Mouse (Mus musculus): ENCODE measurements at regions not wholly inside any gene's neighbourhood (a gene's known extent, or its start where the extent isn't known, plus 50 kb on each side); places are given as distances from the start of the nearest gene placed in this dataset.

GRCm38 (mm10) chr5:64722211-64722610 lies 81.0 kb upstream of the Klf3 start:
- Histone ChIP-seq H3K4me1 (replicated peaks; ENCODE audit: control insufficient read depth, insufficient read depth, low read length) (no peaks in the 10 kb centered on the region), H3K27ac (ENCODE audit: low read depth, low read length) (no peak overlapping the region), H3K4me3 (ENCODE audit: low read depth, low read length) (no peak overlapping the region), H3K9me3 (ENCODE audit: control insufficient read depth) (no peaks in the 10 kb centered on the region; the same call in 1 of the 2 replicates), H3K9ac (ENCODE audit: low read depth, low read length) (no peak overlapping the region), H3K27me3 (replicated peaks; ENCODE audit: control insufficient read depth, insufficient read depth, low read length) (no peaks in the 10 kb centered on the region), H3K4me2 (replicated peaks; ENCODE audit: low read depth) (no peak overlapping the region), H3K36me3 (ENCODE audit: control insufficient read depth, insufficient read depth) (no peaks in the 10 kb centered on the region)
- TF ChIP-seq CTCF (IDR thresholded peaks at IDR 0.05; ENCODE audit: low read depth): no peak
- no peak for ATAC-seq

- no peaks in the 10 kb centered on the region; the same call in 1 of the 2 replicates for H3K9me3 ChIP-seq (ENCODE audit: control insufficient read depth)
- H3K27me3 ChIP-seq (replicated peaks; ENCODE audit: control insufficient read depth, insufficient read depth, low read length): no peaks in the 10 kb centered on the region
- no peaks in the 10 kb centered on the region for H3K36me3 ChIP-seq (ENCODE audit: control insufficient read depth, insufficient read depth)
- H3K4me2 ChIP-seq (replicated peaks; ENCODE audit: low read depth): no peak overlapping the region
- 53% methylated on average over 2 of the region's 2 CpGs for WGBS
- TF ChIP-seq CTCF (IDR thresholded peaks at IDR 0.05; ENCODE audit: low read depth): no peak
- no peak overlapping the region for H3K9ac ChIP-seq (ENCODE audit: low read depth, low read length)
- no peak overlapping the region for H3K4me3 ChIP-seq (ENCODE audit: low read depth, low read length)
- 0 out of 2 replicates have a peak, but pooled peaks have one; percentile 36 for ATAC-seq
- H3K4me1 ChIP-seq (replicated peaks; ENCODE audit: control insufficient read depth, insufficient read depth, low read length): no peaks in the 10 kb centered on the region
- no peak overlapping the region for H3K27ac ChIP-seq (ENCODE audit: low read depth, low read length)
Observed at GRCm38 (mm10) chr5:64727847-64728246, 75.3 kb upstream of the Klf3 start.

- Histone ChIP-seq H3K4me2 (replicated peaks; ENCODE audit: low read depth) (no peak overlapping the region), H3K4me1 (replicated peaks; ENCODE audit: control insufficient read depth, insufficient read depth, low read length) (no peaks in the 10 kb centered on the region), H3K27me3 (replicated peaks; ENCODE audit: control insufficient read depth, insufficient read depth, low read length) (no peaks in the 10 kb centered on the region), H3K36me3 (ENCODE audit: control insufficient read depth, insufficient read depth) (no peaks in the 10 kb centered on the region), H3K27ac (ENCODE audit: low read depth, low read length) (no peak overlapping the region), H3K9me3 (ENCODE audit: control insufficient read depth) (no peaks in the 10 kb centered on the region), H3K9ac (ENCODE audit: low read depth, low read length) (no peak overlapping the region), H3K4me3 (ENCODE audit: low read depth, low read length) (no peak overlapping the region)
- WGBS: 89% methylated on average over 3 of the region's 3 CpGs
- ATAC-seq: no peak
- no peak for TF ChIP-seq CTCF (IDR thresholded peaks at IDR 0.05; ENCODE audit: low read depth)
Observed at GRCm38 (mm10) chr5:64732356-64732755, 70.8 kb upstream of the Klf3 start.

GRCm38 (mm10) chr5:64736985-64737384 lies 66.2 kb upstream of the Klf3 start:
- Histone ChIP-seq H3K36me3 (ENCODE audit: control insufficient read depth, insufficient read depth) (no peaks in the 10 kb centered on the region), H3K4me3 (ENCODE audit: low read depth, low read length) (no peak overlapping the region), H3K9me3 (ENCODE audit: control insufficient read depth) (no peaks in the 10 kb centered on the region), H3K27me3 (replicated peaks; ENCODE audit: control insufficient read depth, insufficient read depth, low read length) (no peaks in the 10 kb centered on the region), H3K9ac (ENCODE audit: low read depth, low read length) (no peak overlapping the region), H3K4me2 (replicated peaks; ENCODE audit: low read depth) (no peak overlapping the region), H3K27ac (ENCODE audit: low read depth, low read length) (no peak overlapping the region), H3K4me1 (replicated peaks; ENCODE audit: control insufficient read depth, insufficient read depth, low read length) (0 out of 2 replicates have a peak, but pooled peaks cover 3% of the 10 kb centered on the region)
- no peak for TF ChIP-seq CTCF (IDR thresholded peaks at IDR 0.05; ENCODE audit: low read depth)
- ATAC-seq: no peak

- no peak for ATAC-seq
- Histone ChIP-seq H3K4me1 (replicated peaks; ENCODE audit: control insufficient read depth, insufficient read depth, low read length) (0 out of 2 replicates have a peak, but pooled peaks cover 3% of the 10 kb centered on the region), H3K4me2 (replicated peaks; ENCODE audit: low read depth) (peak overlapping the region; percentile 37), H3K36me3 (ENCODE audit: control insufficient read depth, insufficient read depth) (no peaks in the 10 kb centered on the region), H3K27me3 (replicated peaks; ENCODE audit: control insufficient read depth, insufficient read depth, low read length) (no peaks in the 10 kb centered on the region), H3K9me3 (ENCODE audit: control insufficient read depth) (no peaks in the 10 kb centered on the region), H3K27ac (ENCODE audit: low read depth, low read length) (no peak overlapping the region), H3K4me3 (ENCODE audit: low read depth, low read length) (no peak overlapping the region), H3K9ac (ENCODE audit: low read depth, low read length) (no peak overlapping the region; the same call in 1 of the 2 replicates)
- 50% methylated on average over 11 of the region's 11 CpGs for WGBS
- no peak for TF ChIP-seq CTCF (IDR thresholded peaks at IDR 0.05; ENCODE audit: low read depth)
Observed at GRCm38 (mm10) chr5:64738096-64738780, 65.0 kb upstream of the Klf3 start.

- Histone ChIP-seq H3K9me3 (ENCODE audit: control insufficient read depth) (no peaks in the 10 kb centered on the region), H3K4me3 (ENCODE audit: low read depth, low read length) (no peak overlapping the region), H3K36me3 (ENCODE audit: control insufficient read depth, insufficient read depth) (no peaks in the 10 kb centered on the region), H3K9ac (ENCODE audit: low read depth, low read length) (no peak overlapping the region), H3K27me3 (replicated peaks; ENCODE audit: control insufficient read depth, insufficient read depth, low read length) (no peaks in the 10 kb centered on the region), H3K27ac (ENCODE audit: low read depth, low read length) (no peak overlapping the region), H3K4me2 (replicated peaks; ENCODE audit: low read depth) (peak overlapping the region; percentile 37; the same call in 1 of the 2 replicates), H3K4me1 (replicated peaks; ENCODE audit: control insufficient read depth, insufficient read depth, low read length) (0 out of 2 replicates have a peak, but pooled peaks cover 3% of the 10 kb centered on the region)
- WGBS: 49% methylated on average over 10 of the region's 10 CpGs
- TF ChIP-seq CTCF (IDR thresholded peaks at IDR 0.05; ENCODE audit: low read depth): no peak
- ATAC-seq: no peak
Observed at GRCm38 (mm10) chr5:64738781-64739310, 64.3 kb upstream of the Klf3 start.

Measured in intestine, postnatal 0 days (tissue).